Mouse (Mus musculus) Muller cell, postnatal 12 days (primary cell): ENCODE data around the gene Stam.
"Not testable (repeated sequence)": the region's sequence is repeated elsewhere in the genome, so short reads cannot be mapped to it uniquely, and the experiment has no call there.

Experiments used
- DNase-seq: peaks from one replicate; pipeline ENCODE4 v3.0.0-alpha.2; 2015; ENCODE audit errors: inconsistent ontology term

The Stam gene

GRCm38 (mm10) chr2:14073362-14074220 is at the start of gene Stam:
Gene Stam (plus strand): TSS chr2:14074098.
- peak; percentile 95 for DNase-seq

DNA sequence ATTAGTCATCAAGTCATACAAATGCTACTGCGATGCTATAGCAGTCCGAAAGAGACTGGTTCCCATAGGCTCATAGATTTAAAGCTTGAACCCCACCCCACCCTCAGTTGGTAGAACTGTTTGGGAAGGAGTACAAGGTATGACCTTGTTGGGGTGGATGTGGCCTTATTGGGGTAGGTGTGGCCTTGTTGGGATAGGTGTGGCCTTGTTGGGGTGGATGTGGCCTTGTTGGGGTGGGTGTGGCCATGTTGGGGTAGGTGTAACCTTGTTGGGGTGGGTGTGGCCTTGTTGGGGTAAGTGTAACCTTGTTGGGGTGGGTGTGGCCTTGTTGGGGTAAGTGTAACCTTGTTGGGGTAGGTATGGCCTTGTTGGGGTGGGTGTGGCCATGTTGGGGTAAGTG is 32.6 kb upstream of the Stam start:
- DNase-seq = no peak

GRCm38 (mm10) chr2:14043011-14043410 is 30.9 kb upstream of the Stam start:
- DNase-seq = no peak

- peak; percentile 18 for DNase-seq
Measured at GRCm38 (mm10) chr2:14043577-14044170, 30.2 kb upstream of the Stam start.

GRCm38 (mm10) chr2:14048381-14048780 is 25.5 kb upstream of the Stam start:
- DNase-seq = peak; percentile 49

DNA sequence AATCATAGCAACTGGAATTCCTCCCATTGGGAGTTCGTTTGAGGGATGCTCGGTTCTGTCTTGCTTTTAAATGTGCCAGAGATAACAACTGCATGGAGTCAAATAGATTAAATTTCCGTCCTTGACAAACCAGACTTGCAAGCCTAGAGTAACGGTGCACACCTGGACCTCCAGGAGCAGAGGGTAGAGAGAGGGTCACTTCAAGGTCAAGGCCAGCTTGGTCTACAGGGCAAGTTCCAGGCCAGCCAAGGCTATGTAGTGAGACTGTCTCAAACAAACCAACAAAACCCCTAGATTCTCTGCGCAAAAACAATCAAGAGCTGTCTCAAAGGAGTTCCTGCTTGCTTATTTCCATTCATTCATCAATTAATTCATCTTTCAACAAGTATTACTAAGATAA is 25.1 kb upstream of the Stam start:
- no peak for DNase-seq

DNA sequence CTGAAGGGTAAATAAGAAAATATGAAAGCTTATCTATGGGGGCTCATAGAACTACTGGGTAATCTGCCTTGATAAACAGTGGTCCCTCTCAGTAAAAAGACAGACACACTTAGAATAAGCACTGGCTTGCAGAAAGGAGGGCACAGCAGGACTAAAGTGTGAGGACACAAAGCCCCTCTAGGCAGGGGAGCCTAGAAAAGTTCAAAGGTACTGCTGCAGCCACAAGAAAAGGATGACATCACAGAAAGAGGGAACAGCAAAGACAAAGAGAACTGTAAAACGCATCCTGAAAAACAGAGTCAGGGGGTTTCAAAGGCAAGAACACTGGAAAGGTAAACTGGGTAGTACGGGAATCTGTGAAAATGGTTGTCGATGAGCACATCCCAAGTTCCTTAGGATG is 20.3 kb upstream of the Stam start:
- DNase-seq = no peak

DNA sequence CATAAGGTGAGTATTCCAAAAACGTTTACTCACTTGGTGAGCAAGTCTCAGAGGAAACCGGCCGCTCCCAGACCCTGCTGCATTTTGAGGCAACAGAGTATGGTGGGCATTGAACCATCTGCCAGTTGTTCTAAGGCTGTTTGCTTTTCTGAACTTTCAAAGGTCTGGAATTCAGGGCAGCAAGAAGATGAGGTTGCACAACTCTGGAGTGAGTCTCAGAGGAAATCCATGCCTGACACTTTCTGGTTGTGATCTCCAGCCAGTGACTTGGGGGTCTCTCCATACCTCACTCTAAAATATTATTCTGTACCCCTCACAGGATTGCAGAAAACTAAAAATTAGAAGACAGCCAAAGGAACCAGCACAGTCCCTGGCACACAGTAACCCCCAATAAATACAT is 19.7 kb upstream of the Stam start:
- no peak for DNase-seq

GRCm38 (mm10) chr2:14054716-14055115 is 19.2 kb upstream of the Stam start:
- DNase-seq = no peak

- DNase-seq = peak; percentile 82
Measured at GRCm38 (mm10) chr2:14055168-14055565, 18.7 kb upstream of the Stam start.

DNA sequence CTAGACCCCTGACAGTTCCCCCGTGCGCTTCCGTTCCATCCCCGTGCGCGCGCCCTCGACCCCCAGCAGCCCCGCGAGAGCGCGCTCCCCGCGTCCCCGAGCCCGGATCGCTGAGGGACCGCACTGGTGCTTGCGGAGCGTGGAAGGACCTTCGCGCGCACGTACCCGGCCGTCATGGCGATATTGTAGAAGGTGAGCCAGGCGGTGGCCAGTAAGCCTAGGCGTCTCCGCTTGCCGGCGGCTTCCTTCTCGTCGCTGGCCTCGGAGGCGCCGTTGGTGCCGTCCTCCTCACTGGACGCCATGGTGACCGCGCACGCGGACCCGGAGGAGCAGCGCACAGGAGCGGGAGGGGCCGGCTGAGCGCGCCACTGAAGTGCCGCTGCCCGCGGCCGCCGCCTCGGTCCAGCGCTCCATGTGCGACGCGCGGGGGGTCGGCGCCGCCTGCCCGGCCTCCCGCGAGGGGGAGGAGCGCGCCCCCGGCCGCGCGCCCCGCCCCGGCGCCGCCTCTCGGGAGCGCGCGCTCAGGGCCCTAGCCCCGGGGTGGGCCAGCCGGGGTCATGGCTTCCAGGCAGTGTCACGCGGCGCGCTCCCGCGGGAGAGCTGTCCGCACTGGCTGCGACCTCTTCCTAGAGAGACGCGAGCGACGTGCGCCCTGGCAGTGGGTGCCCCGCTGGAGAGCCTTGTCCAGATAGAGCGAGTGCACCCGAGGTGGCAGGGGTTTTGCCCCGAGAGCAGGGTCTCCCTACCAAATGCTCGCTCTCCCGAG is 18.1 kb upstream of the Stam start, which contains the start of gene Hacd1:
Gene Hacd1, minus strand, starts transcription at position 570 of the 766 bp plus-strand sequence.
- DNase-seq = peak; percentile 86

DNA sequence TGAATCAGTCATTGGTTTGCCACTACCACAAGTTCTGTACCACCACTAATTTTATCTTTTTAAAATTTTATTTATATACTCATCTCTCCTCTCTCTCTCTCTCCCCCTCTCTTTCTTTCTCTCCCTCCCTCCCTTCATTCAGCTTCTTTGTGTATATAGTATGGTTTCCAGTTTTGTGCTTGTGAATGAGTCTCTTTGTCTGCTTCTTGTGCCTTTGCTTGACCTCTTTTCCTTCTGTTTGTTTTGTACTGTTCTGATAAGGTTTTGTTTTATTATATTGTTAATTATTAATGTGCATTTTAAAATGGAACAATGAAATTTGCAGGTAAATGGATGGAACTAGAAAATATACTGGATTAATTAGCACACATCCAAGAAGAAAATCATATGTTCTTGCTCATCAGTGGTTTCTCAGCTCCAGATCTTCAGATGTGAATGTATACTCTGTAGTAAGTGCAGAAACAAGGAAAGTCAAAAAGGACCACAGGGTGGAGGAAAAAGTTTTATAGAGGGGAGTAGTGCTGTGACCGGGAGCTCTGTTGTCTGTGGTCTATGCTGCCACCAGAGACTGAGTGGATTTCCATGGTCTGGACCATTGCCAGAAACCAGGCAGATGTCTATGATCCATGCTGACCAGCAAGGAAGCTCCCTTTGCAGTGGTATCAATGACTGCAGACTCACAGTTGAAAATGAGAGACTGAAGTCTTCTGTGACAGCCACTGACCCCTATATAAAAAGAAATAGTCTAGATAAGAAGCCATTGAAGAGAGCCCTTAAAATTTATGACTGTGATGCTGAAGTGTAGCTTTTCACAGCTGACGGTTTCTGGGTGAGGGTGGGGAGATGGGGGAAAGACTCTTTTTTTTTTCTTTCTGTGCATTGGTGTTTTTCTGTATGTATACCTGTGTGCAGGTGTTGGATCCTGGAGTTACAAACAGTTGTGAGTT is 7.9 kb upstream of the Stam start:
- no peak for DNase-seq

DNA sequence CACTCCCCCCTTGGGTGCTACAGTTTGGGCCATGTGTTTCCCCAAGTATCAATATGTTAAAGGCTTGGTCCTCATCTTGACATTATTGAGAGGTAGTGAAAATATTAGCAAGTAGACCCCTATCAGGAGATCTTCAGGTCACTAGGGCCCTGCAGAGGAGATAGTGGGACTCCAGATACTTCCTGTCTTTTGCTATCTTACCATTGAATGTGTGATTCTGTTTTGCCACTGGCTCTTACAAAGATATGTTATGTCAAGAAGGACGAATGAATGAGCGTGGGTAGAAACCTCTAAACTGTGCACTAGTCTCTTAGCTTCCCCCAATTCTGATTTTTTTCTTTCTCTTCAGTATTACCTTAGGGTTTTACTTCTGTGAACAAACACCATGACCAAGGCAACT is 4.9 kb upstream of the Stam start:
- DNase-seq = no peak

- DNase-seq = no peak
Measured at GRCm38 (mm10) chr2:14070466-14070865, 3.4 kb upstream of the Stam start.

GRCm38 (mm10) chr2:14073008-14073361 is 913 bp upstream of the Stam start:
- DNase-seq = no peak

DNA sequence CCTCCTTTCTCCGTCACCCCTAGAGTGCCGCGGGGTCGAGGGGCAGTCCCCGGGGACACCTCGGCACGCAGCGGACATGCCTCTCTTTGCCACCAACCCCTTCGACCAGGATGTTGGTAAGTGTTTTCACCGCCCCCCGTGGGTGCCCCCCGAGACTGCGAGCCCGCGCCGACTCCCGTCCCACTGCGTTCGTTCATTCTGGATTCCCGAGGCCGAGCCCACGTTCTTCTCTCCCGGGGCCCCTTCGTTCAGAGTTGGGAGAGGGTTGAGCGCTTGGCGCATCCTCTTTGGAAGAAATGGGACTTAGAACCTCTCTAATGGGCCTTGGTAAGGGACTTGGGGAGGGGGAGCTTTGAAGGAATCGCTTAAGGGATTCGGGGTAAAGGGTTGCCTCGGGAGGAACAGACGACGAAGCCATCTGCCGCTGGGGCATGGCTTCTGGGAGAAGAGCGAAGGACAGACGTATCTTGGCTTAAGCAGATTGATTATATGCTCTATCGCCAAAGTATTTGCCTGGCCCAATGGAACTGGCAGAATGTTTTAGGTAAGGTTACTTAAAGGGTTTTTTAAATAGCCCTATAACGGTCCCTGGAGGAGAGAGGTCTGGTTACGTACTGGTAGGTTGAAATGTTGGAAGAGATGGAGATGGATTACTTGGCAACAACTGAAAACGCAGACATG is 463 bp downstream of the Stam start:
- DNase-seq = no peak

DNA sequence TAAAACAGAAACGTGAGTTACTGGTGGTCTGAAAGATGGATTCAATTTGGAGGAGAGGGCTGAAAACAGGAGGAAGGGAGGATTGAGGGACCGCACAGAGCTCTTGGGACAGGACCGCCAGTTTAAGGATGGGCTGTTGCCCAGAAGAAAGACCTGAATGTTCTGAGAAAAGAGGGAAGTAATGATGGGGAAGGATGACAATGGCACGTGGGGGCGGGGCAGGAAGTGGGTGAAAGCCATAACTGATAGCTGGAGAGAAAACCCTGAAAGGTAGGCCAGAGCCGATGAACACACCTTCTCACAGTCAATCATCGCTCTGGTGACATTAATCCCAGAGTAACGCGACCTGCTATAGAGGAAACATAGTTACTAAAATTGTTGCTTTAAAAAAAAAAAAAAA is 4.6 kb downstream of the Stam start:
- DNase-seq = not testable (repeated sequence)

DNA sequence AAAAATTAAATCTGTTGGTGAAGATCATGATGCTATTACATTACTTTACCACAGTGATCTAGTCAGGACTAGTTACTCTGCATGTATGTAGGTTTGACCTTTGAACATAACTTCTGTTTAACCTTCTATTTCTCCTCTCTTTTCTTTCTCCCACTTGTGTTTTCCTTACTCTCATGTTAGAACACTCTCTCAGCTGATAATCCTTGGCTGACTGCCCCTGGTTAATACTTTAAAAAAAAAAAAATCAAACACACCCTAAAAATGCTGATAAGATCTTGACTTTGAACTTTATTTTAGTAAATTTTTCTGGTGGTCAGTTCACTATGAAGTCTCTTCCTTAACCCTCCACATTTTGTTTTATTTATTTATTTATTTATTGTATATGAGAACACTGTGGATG is 26.6 kb downstream of the Stam start:
- no peak for DNase-seq

DNA sequence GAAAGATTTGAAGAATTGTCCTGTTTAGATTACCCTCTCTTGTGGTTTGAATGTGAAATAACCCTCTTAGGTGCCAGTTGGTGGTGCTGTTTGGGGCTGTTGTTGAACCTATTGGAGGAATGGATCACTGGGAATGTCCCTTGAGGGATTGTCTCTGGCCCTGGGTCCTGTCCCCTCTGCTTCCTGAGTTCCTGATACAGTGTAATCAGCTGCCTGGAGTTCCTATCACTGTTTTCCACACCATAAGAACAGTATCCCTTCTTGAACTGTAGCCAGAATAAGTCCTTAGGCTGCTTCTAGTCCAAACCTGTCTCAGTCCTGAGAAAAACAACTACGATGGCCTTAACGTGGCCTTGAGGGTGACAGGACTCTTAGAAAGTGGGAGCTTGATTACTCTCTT is 28.7 kb downstream of the Stam start:
- no peak for DNase-seq

- no peak for DNase-seq
Measured at GRCm38 (mm10) chr2:14103924-14104323, 30.0 kb downstream of the Stam start.

DNA sequence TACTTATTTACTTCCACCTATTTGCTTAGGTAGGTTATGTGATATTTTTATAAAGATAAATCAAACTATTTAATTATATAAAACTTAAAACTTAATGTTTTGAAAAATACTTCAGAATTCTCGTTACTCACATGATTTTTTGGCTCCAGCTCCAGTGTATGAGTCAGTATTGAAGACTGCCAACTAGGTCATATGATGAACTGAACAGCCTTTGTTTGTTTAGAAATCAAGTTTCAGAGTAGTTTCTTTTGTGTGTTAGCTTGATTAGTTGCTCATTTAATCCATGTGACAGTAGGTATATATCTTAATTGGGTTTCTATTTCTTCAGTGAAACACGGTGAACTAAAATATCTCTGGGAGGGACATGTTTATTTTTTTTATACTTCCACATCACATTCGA is 33.8 kb downstream of the Stam start:
- peak; percentile 86 for DNase-seq
